Mouse (Mus musculus): ENCODE results near the gene Slc24a2. TPM values are rescaled to one million over a fixed set of nuclear protein-coding genes. Genes with fewer than 3 reads are reported as not detected.

Gene Slc24a2
- total and polyA plus RNA-seq, 3 experiments, result not detected

DNA sequence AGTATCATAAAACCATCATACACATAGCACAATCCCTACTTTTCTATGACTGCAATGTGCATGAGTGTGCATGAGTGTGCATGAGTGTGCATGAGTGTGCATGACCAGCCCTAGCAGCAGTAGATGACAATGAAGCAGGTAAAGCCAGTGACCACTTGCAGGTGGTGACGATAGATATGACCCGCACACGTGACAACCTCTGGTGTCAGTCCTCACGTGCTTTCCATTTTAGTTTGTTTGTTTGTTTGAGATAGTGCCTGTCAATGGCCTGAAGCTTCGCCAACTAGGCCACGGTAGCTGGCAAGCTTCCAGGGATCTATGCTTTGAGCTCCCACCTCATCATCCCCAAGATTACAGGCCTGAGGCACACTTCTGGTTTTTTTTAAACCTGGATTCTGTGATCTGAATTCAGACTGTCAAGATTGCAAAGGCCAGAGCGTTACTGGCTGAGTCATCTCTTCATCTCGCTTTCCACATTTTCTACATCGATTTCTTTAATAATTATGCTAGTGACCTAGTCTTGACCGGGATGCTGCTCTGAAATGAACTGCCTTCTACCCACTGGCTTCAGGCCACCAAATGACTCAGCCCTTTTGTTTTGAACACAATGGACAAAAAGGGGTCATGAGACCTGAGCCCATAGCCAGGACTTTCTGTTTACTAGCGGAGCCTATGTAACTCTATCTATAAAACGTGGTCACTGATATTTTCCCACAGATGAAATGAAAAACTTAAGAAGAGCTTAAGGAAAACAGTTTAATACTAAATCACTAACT, 88.5 kb downstream of the Slc24a2 start:
- Histone ChIP-seq H3K36me3 (ENCODE audit: control insufficient read depth in 1 of 2, insufficient read depth in 2 of 2, low read length in 2 of 2) (no peaks in the 10 kb centered on the region), H3K9me3 (replicated peaks; ENCODE audit: insufficient read depth, low read length) (no peaks in the 10 kb centered on the region), H3K9ac (ENCODE audit: control insufficient read depth, low read depth, low read length, poor library complexity, severe bottlenecking) (no peak overlapping the region), H3K79me2 (ENCODE audit: control insufficient read depth, insufficient read depth, low read length, poor library complexity) (no peaks in the 10 kb centered on the region), H3K27me3 (ENCODE audit: control insufficient read depth in 1 of 2, insufficient read depth in 2 of 2, low read length in 2 of 2) (no peaks in the 10 kb centered on the region), H3K4me1 (ENCODE audit: control insufficient read depth in 1 of 2, insufficient read depth in 2 of 2, low read length in 2 of 2) (no peaks in the 10 kb centered on the region), H3K27ac (ENCODE audit: control insufficient read depth, low read depth, low read length) (no peak overlapping the region), H3K4me3 (ENCODE audit: control insufficient read depth in 1 of 2, insufficient read depth in 1 of 2, low read depth in 2 of 2, low read length in 2 of 2) (no peak overlapping the region)
- TF ChIP-seq CHD1 (IDR thresholded peaks at IDR 0.05; ENCODE audit: low read depth, low read length), result no peak
- TF ChIP-seq CHD2 (IDR thresholded peaks at IDR 0.05; ENCODE audit: low read length), result no peak
- no peak for TF ChIP-seq TBP (IDR thresholded peaks at IDR 0.05; ENCODE audit: low read depth, low read length)
- TF ChIP-seq MYB (IDR thresholded peaks at IDR 0.05; ENCODE audit: low read depth, low read length), result no peak
- TF ChIP-seq NELFE (IDR thresholded peaks at IDR 0.05; ENCODE audit: low read depth, low read length), result no peak
- no peak for TF ChIP-seq USF1 (IDR thresholded peaks at IDR 0.05; ENCODE audit: low read depth, low read length)
- no peak for TF ChIP-seq MXI1 (IDR thresholded peaks at IDR 0.05; ENCODE audit: low read depth, low read length)
- no peak for TF ChIP-seq ZNF384 (IDR thresholded peaks at IDR 0.05; ENCODE audit: low read depth, low read length)
- no peak for TF ChIP-seq ZMIZ1 (IDR thresholded peaks at IDR 0.05; ENCODE audit: low read depth, low read length)
- no peak for TF ChIP-seq POLR2AphosphoS2 (IDR thresholded peaks at IDR 0.05; ENCODE audit: low read length)
- no peak for TF ChIP-seq SIN3A (IDR thresholded peaks at IDR 0.05; ENCODE audit: low read length)
- TF ChIP-seq GABPA (IDR thresholded peaks at IDR 0.05; ENCODE audit: low read depth, low read length), result no peak
- no peak for DNase-seq (ENCODE audit: low read depth, low spot score)

DNA sequence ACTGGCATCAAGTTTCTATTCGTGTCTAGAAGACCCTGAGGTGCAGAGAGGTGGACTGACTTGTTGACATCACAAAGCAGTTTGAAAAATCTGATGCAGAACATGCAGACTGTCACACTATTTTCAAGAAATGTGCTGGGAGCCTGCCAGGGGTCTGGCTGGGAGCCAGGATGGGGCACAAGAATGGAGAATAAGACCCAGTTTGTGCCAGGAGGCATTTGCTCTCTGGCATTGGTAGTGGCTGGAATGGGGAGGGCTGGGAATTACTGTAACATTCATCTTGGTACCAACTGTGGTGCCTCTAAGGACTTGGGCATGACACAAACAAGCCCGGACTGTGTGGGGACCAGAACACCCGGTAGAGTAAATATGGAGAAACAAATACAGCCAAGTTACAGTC, 89.4 kb downstream of the Slc24a2 start:
- H3K36me3 ChIP-seq (ENCODE audit: control insufficient read depth in 1 of 2, insufficient read depth in 2 of 2, low read length in 2 of 2), result no peaks in the 10 kb centered on the region
- H3K79me2 ChIP-seq (ENCODE audit: control insufficient read depth, insufficient read depth, low read length, poor library complexity), result no peaks in the 10 kb centered on the region
- no peak overlapping the region for H3K4me3 ChIP-seq (ENCODE audit: control insufficient read depth in 1 of 2, insufficient read depth in 1 of 2, low read depth in 2 of 2, low read length in 2 of 2)
- no peaks in the 10 kb centered on the region for H3K9me3 ChIP-seq (replicated peaks; ENCODE audit: insufficient read depth, low read length)
- H3K4me1 ChIP-seq (ENCODE audit: control insufficient read depth in 1 of 2, insufficient read depth in 2 of 2, low read length in 2 of 2), result no peaks in the 10 kb centered on the region
- no peak overlapping the region for H3K9ac ChIP-seq (ENCODE audit: control insufficient read depth, low read depth, low read length, poor library complexity, severe bottlenecking)
- no peaks in the 10 kb centered on the region for H3K27me3 ChIP-seq (ENCODE audit: control insufficient read depth in 1 of 2, insufficient read depth in 2 of 2, low read length in 2 of 2)
- no peak for TF ChIP-seq NRF1 (IDR thresholded peaks at IDR 0.05; ENCODE audit: insufficient read depth, low read depth, low read length, poor library complexity, severe bottlenecking)
- no peak for TF ChIP-seq ZKSCAN1 (IDR thresholded peaks at IDR 0.05; ENCODE audit: low read depth, low read length)
- no peak for TF ChIP-seq ZC3H11A (IDR thresholded peaks at IDR 0.05; ENCODE audit: low read depth, low read length)
- TF ChIP-seq TCF12 (IDR thresholded peaks at IDR 0.05; ENCODE audit: low read depth, low read length), result no peak
- no peak for TF ChIP-seq TAL1 (IDR thresholded peaks at IDR 0.05; ENCODE audit: low read length)
- no peak for TF ChIP-seq SIN3A (IDR thresholded peaks at IDR 0.05; ENCODE audit: low read length)
- TF ChIP-seq UBTF (IDR thresholded peaks at IDR 0.05; ENCODE audit: borderline replicate concordance, insufficient read depth, low read depth, low read length), result no peak
- TF ChIP-seq MYB (IDR thresholded peaks at IDR 0.05; ENCODE audit: low read depth, low read length), result no peak
- TF ChIP-seq ZMIZ1 (IDR thresholded peaks at IDR 0.05; ENCODE audit: low read depth, low read length), result no peak
- no peak for TF ChIP-seq RAD21 (IDR thresholded peaks at IDR 0.05; ENCODE audit: low read depth, low read length)
- no peak for TF ChIP-seq JUND (IDR thresholded peaks at IDR 0.05; ENCODE audit: low read depth, low read length)
- no peak for TF ChIP-seq MAFK (IDR thresholded peaks at IDR 0.05; ENCODE audit: borderline replicate concordance, low read depth, low read length)
- H3K27ac ChIP-seq (ENCODE audit: control insufficient read depth, low read depth, low read length), result no peak overlapping the region
- no peak for DNase-seq (ENCODE audit: low read depth, low spot score)

Data from MEL (cell line).